Mouse (Mus musculus): ENCODE measurements around the gene Adamts3.

DNA sequence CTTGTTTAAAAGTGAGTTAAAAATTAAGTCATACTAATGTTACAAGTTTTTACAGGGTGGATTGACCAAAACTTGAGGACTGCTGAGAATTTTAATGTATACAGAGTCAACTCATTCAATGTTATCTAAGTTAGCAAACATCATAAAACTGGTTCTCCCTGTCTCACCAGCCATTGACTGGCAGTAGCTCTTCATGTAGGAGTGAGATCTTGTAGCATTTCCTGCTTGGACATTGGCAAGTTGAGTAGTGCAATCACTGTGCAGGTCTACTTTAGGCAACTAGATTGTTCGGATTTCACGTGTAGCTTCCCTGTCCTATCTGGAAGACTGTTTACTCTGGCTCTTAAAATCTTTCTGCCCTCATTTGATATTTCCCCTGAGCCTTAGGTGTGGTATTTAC, 229.3 kb downstream of the Adamts3 start:
- TF ChIP-seq POLR2A (IDR thresholded peaks at IDR 0.05; ENCODE audit: insufficient read depth, low read depth, low read length), result no peak
- TF ChIP-seq CTCF (IDR thresholded peaks at IDR 0.05), result no peak
- TF ChIP-seq EP300 (IDR thresholded peaks at IDR 0.05; ENCODE audit: insufficient read depth, low read depth, low read length), result no peak

Data from heart, adult 2 months (tissue).